Mouse (Mus musculus) embryonic fibroblast, embryonic 13.5 days (primary cell): ENCODE results near the gene Slc5a6. TPM values are rescaled to one million over a fixed set of nuclear protein-coding genes. Genes with fewer than 3 reads are reported as not detected.
A peak's percentile ranks its signal among the peaks of the same experiment; 100 is the strongest.
"Not testable (repeated sequence)": the region's sequence is repeated elsewhere in the genome, so short reads cannot be mapped to it uniquely, and the experiment has no call there.

Source experiments
- H3K27ac ChIP-seq: 2 replicates; pipeline ENCODE4 v1.5.1; 2012; ENCODE audit warnings: low read length, control low read depth, inconsistent platforms; ENCODE audit not compliant: insufficient read depth
- H3K4me1 ChIP-seq: 2 replicates; pipeline ENCODE4 v1.6.1; 2011; ENCODE audit warnings: low read length; ENCODE audit not compliant: control insufficient read depth, insufficient read depth
- H3K4me3 ChIP-seq: 2 replicates; pipeline ENCODE4 v1.5.1; 2011; ENCODE audit warnings: mild to moderate bottlenecking, control low read depth, low read length; ENCODE audit not compliant: insufficient read depth
- CTCF ChIP-seq: IDR thresholded peaks from 2 replicates; pipeline ENCODE4 v1.5.1; 2011; ENCODE audit warnings: mild to moderate bottlenecking, control low read depth, low read length, moderate library complexity, borderline replicate concordance; ENCODE audit not compliant: insufficient read depth
- POLR2A ChIP-seq: IDR thresholded peaks from 2 replicates; pipeline ENCODE4 v1.6.1; 2011; ENCODE audit warnings: low read depth, mild to moderate bottlenecking, control low read depth, low read length, moderate library complexity
- polyA plus RNA-seq: library from polyadenylated mRNA; stranded (reverse); fragments of >200 nt; gene quantifications from 2 replicates; pipeline ENCODE4 v1.2.4, GENCODE M21; 2011; ENCODE audit warnings: low read depth; ENCODE audit not compliant: missing spikeins, insufficient read length

Slc5a6 gene
- polyA plus RNA-seq, 1 experiment: 6.2 TPM

DNA sequence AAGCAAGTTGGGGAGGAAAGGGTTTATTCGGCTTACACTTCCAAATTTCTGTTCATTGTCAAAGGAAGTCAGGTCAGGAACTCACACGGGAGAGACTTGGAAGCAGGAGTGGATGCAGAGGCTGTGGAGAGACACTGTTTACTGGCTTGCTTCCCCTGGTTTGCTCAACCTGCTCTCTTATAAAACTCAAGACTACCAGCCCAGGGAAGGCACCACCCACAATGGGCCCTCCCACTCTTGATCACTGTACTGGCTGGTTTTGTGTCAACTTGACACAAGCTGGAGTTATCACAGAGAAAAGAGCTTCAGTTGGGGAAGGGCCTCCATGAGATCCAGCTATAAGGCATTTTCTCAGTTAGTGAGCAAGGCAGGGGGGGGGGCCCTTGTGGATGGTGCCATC is 22.3 kb upstream of the Slc5a6 start:
- no peak for TF ChIP-seq CTCF
- TF ChIP-seq POLR2A: no peak
- Histone ChIP-seq H3K4me3 (no peak overlapping the region), H3K27ac (no peak overlapping the region), H3K4me1 (no peaks in the 10 kb centered on the region)

DNA sequence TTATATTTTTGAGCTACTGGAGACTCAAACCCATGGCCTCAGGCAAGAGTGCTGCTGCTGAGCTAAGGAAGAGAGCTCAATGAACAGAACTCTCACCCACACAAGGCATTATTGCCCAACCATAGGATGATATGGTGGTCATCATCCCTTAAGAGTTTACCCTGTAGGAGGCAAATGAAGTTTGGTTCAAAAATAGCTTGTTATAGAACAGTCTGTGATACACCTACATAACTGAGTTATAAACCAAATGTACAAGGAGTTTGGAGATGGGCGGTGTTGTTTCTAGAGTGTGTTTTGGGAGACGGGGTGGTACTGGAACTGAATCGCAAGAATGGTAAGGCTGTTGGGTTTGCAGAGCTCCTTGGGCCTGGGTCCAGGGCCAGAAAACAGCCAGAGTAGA is 21.1 kb upstream of the Slc5a6 start:
- TF ChIP-seq CTCF (no peak), POLR2A (no peak)

DNA sequence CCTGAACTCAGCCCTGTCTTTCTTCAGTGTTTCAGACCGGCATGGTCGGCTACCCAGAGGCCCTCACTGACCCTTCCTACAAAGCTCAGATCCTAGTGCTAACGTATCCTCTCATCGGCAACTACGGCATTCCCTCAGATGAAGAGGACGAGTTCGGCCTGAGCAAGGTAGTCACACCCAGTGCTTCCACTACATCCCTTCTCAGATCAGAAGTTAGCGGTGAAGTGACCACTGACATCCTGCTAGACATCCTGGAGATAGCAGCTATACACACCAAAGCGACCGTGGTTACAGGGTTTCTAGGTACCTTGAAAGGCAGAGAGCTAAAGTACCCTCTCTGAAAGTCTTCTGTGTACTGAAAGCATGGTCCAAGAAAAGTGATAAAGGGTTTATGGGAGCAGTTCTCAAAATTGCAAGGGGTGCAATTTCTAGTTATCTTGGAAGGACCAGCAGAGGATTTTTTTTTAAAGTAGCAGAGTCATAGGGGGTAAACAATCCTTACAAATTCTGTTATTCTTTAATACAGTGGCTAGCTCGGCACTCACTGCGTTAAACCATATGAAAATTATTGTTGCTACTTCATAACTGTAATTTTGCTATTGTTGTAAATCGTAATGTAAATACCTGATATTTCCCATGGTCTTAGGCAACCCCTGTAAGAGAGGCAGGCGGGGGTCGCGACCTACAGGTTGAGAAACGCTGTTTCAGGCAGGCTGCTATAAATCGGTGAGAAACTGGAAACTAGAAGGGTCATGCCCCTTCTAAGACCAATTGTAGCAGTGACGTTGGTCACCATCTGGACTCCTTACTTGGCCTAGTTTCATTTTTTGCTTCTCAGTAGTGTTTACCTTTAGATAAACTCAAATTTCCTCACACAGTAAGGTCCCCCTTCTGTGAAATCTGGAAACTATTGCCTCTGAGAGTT is 6.8 kb upstream of the Slc5a6 start:
- Histone ChIP-seq H3K27ac (peak overlapping the region; percentile 35), H3K4me3 (peak overlapping the region; percentile 69), H3K4me1 (peaks cover 3% of the 10 kb centered on the region; the same call in 1 of the 2 replicates)
- TF ChIP-seq POLR2A: no peak
- TF ChIP-seq CTCF: no peak

More for the DNA sequence above, 21.1 kb upstream of the Slc5a6 start:
- no peak overlapping the region for H3K4me3 ChIP-seq
- no peaks in the 10 kb centered on the region for H3K4me1 ChIP-seq
- H3K27ac ChIP-seq: no peak overlapping the region

DNA sequence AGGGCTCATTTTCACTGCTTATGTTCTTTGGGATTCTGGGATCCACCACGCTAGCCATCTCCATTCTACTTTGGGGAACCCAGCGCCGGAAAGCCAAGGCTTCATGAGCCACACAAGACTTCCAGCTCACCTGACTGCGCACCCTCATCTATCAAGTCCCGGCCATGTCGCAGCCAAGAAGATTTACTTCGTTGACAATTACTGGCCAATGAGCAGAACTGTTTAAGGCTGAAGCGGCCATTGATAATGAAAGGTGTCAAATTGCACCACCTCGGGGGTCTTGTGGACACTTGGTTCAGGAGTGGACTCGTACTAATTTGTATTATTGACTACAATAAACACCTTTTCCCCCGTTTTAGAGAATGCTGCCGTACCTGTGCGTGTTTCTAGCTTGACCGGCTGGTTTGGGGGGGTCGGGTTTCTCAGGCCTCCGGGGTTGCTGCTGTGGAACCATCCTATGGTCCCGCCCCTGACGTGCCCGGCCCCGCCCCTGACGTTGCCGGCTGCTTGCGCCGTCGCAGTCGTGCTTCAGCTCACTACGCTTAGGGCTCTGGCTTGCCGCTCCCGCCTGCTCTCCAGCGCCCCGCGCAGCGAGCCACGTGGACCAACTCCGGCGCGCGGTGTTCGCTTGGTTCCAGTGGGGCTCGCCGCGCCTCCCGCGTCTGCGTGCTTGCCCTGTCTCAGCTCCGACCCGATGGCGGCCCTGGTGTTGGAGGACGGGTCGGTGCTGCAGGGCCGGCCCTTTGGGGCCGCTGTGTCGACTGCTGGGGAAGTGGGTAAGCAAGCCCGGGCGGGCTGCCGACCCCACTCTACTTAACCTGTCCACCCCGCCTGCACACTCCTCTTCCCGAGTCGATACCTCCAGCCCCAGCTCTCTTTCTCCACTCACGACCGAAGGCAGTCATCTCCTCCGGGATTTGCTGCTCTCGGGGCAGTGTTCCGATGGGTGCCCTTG is 5.8 kb upstream of the Slc5a6 start, which contains the start of gene Cad:
Gene Cad, plus strand, starts transcription at position 520 of the 955 bp plus-strand sequence.
- TF ChIP-seq POLR2A (peak; percentile 93), CTCF (0 out of 2 replicates have a peak, but pooled peaks have one; percentile 15)
- Histone ChIP-seq H3K4me3 (peak within 1 kb of the TSS; percentile 69), H3K4me1 (peaks cover 3% of the 10 kb centered on the region; the same call in 1 of the 2 replicates), H3K27ac (peak within 1 kb of the TSS; percentile 35)

- not testable (repeated sequence) for H3K4me3 ChIP-seq, H3K4me1 ChIP-seq, H3K27ac ChIP-seq
Measured at GRCm38 (mm10) chr5:31053728-31054127, 5.0 kb upstream of the Slc5a6 start.

DNA sequence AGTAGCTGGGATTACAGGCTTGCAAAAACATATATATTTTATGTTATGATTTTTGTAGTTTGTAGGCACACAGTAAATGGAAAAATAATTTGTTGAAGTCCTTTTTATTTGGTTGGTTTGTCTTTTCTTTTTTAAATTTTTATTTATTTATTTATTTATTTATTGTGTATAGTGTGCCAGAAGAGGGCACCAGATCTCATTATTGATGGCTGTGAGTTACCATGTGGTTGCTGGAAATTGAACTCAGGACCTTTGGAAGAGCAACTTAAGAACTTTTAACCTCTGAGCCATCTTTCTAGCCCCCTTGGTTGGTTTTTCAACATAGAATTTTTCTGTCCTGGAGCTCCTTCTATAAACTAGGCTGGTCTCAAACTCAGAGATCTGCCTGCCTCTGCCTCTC is 1.7 kb upstream of the Slc5a6 start:
- no peaks in the 10 kb centered on the region for H3K4me1 ChIP-seq
- H3K4me3 ChIP-seq: no peak overlapping the region
- TF ChIP-seq CTCF (no peak), POLR2A (no peak)
- H3K27ac ChIP-seq: no peak overlapping the region

- TF ChIP-seq CTCF (no peak), POLR2A (peak; percentile 92)
- H3K4me1 ChIP-seq: no peaks in the 10 kb centered on the region
- H3K4me3 ChIP-seq: peak within 1 kb of the TSS; percentile 80
- H3K27ac ChIP-seq: peak within 1 kb of the TSS; percentile 91
Measured at GRCm38 (mm10) chr5:31047848-31048762, 619 bp downstream of the Slc5a6 start, which contains the start of gene Atraid. Gene Atraid, plus strand, starts transcription at chr5:31048312.

GRCm38 (mm10) chr5:31047074-31047473 is 1.6 kb downstream of the Slc5a6 start:
- H3K4me3 ChIP-seq: peak overlapping the region; percentile 63
- no peak overlapping the region for H3K27ac ChIP-seq
- no peaks in the 10 kb centered on the region for H3K4me1 ChIP-seq
- no peak for TF ChIP-seq POLR2A
- no peak for TF ChIP-seq CTCF

DNA sequence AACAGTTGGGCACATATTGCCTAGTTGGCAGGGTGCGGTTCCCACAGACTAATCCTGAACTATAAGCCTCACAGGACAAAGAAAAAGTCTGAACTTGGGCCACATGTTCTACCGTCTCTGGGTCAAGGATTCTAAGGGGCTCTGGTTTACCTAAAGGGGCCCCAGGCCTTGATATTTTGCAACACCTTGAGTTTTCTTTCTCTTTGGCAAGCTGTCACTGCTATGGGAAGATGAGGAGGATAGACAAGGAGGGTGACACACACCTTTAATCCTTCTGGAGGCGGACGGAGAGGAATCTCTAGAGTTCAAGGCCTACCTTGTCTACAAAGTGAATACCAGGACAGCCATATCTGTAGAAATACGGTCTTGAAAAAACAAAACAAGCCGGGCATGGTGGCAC is 2.3 kb downstream of the Slc5a6 start:
- TF ChIP-seq CTCF (no peak), POLR2A (no peak)
- Histone ChIP-seq H3K27ac (no peak overlapping the region), H3K4me3 (no peak overlapping the region), H3K4me1 (no peaks in the 10 kb centered on the region)
